Mouse (Mus musculus) heart, adult 9 months (tissue): ENCODE data around the gene AF067061.
"Not testable (repeated sequence)": the region's sequence is repeated elsewhere in the genome, so short reads cannot be mapped to it uniquely, and the experiment has no call there.

Experiments
- DNase-seq, 2 experiments: peaks; one replicate each; pipeline ENCODE4 v3.0.0; 2022; ENCODE audit warnings: low spot score in 2 of 2

The AF067061 gene

DNA sequence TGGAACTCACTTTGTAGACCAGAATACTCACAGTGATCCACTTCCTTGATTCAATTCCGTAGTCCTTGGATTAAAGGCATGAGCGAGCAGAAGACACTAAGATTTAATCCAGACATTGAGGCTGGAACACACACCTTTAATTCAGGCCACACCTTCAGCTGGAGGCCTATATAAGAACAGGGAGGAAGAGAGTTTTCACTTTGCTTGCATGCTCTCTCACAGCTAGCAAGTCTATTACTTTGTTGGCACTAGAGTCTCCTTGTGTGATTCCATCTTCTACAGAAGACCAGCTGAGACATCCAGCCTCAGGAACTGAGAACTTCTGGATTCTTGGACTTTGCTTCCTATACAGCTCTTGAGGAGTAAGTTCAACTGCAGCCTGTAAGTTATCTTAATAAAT is at the start of gene AF067061:
TSS of gene AF067061 (plus strand) at position 245 of the 400 bp plus-strand sequence.
- DNase-seq: not testable (repeated sequence)

GRCm38 (mm10) chr13:120215847-120216246 is 47.1 kb upstream of the AF067061 start, which contains the start of gene Gm21762:
Gene Gm21762 (minus strand): TSS chr13:120215947.
- DNase-seq: not testable (repeated sequence)

- not testable (repeated sequence) for DNase-seq
Observed at GRCm38 (mm10) chr13:120220922-120221321, 42.0 kb upstream of the AF067061 start.

- not testable (repeated sequence) for DNase-seq
Observed at GRCm38 (mm10) chr13:120223012-120223659, 39.8 kb upstream of the AF067061 start.

GRCm38 (mm10) chr13:120231798-120232197 is 31.1 kb upstream of the AF067061 start:
- DNase-seq: not testable (repeated sequence)

- DNase-seq: not testable (repeated sequence)
Observed at GRCm38 (mm10) chr13:120232447-120233049, 30.4 kb upstream of the AF067061 start.

GRCm38 (mm10) chr13:120238811-120239210 is 24.1 kb upstream of the AF067061 start, which contains the start of gene Gm21731:
Gene Gm21731 (plus strand): TSS chr13:120239111.
- DNase-seq: not testable (repeated sequence)

DNA sequence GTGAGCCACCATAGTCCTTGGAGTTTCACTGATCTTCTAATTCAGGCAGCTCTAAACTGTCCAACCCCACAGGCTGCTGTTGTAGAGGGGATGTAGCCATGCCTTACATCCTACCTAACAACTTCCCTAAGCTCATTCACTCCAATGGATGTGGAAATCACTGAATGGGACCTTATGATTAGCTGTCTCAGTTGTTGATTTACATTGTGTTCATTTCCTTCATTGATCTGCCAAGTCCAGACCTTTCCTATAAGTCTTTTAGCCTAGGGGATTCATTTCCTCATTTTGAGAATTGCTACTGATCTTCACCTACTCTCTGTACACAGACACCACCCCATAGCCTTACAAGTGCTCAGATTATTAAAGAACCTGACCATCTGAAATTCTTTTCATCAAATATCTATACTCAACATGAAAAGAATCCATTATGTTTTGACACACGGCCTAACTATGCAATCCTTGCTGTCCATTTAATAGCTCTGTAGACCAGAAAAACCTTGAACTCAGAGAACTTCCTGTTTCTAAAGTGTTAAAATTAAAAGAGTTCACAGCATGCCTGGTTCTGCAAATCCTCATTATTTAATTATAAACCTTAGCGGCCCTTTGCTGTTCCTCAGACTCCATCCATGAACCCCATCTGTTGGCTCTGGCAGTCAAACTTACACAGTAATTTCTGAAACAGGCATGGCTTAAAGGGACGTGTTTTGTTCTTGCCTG is 11.5 kb upstream of the AF067061 start:
- not testable (repeated sequence) for DNase-seq

GRCm38 (mm10) chr13:120258817-120259658 is 3.9 kb upstream of the AF067061 start:
- not testable (repeated sequence) for DNase-seq

GRCm38 (mm10) chr13:120259718-120260117 is 3.2 kb upstream of the AF067061 start:
- not testable (repeated sequence) for DNase-seq

DNA sequence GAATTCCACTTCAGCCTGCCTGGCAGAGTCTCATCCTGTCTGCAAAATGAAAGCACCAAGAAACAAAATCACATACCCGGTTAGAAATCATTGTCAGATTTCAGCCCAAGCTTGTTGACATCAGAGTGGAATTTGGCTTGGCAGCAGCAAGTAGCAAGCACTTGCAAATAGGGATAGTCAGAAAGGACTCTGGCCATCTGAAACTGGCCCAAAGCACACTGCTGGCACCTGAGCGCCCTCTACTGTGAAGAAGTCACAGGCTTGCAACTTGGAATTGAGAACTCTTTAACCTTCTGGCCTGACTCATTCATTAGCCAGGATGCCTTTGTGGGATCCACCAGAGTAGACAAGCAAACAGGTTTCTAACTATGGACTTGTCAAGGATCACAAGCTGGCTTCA is 14.9 kb downstream of the AF067061 start:
- DNase-seq: not testable (repeated sequence)

DNA sequence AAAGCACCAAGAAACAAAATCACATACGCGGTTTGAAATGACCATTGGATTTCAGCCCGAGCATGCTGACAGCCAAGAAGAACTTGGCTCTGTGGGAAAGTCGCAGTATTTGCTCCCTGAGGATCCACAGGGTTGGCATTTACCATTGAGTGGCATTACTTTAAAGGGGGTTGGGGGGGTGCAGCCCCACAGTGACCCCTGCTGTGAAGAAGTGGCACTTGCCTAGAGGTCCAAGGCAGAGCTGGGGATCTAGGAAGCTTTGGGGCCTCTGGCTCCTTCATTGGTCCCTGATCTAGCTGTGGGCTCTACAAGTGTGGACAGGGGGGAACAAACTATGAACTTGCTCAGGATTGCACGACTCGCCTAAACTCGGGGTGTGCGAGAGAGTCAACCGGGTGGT is 15.9 kb downstream of the AF067061 start:
- no peak for DNase-seq

DNA sequence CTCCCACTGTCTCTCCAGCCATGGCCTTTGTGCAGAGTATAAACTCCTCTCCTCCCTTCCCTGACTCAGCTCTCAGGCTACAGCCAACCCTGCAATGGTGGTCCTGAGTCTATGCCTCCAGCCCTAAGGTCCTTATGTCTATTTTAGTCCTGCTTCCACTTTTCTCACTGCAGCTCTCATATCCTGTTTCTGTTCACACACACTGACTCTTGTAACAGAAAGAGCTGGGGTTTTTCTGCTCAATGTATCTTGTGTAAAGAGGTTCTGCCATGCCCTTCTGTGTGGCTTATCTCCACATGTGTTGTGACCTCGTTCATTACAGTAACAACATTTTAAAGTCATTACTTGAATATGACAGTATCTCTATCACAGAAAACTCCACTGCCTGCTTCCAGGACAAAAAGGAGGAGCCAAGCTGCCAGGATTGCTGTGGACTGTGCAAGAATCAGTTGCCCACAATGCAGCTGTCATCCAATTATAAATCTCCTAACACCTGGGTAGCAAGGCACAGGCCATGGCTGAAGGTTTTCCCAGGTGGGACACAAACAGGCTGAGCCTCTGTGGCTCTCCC is 36.5 kb downstream of the AF067061 start:
- no peak for DNase-seq

DNA sequence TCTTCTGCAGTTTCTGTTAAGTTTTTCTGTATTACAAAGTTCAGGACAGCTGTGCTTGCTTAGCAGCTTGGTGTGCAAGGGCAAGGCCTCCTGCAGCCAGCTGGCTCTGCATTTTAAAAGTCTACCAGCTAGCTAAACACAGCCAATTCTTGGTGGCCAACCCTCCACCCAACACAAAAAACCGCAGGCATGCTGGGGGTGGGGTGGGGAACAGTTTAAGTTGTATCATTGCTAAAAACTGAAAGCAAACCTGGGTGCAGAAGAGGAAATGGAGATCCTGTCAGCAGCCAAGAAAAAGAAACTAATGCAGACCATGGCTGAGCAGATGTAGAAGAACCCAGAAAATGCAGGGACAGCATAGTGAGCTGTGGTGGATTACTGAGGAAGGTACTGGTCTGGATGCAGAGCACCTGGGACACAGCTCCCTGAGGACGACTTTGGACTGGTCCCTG is 37.1 kb downstream of the AF067061 start, which contains the start of gene BC147527:
TSS of gene BC147527 (plus strand) at position 402 of the 452 bp plus-strand sequence.
- peak; percentile 2 to 17 for DNase-seq

DNA sequence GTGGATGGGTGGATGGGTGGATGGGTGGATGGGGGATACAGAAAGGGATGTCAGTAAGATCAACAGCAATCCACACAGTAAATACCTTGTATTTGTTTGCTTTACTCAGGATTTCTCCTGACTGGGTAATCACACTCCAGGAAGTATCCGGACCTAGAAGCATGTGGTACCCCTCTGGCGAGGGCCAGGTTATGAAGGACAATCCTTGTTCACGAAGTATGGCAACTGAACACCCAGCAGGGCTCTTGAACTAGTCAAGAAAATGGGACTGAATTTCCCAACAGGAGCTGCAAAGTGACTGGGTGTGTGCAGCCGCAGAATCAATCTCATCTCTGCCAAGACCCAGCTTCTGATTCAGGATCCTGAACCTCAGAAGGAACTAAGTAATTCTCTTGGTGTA is 37.9 kb downstream of the AF067061 start:
- DNase-seq: no peak

- no peak for DNase-seq
Observed at GRCm38 (mm10) chr13:120310749-120311148, 47.8 kb downstream of the AF067061 start.

DNA sequence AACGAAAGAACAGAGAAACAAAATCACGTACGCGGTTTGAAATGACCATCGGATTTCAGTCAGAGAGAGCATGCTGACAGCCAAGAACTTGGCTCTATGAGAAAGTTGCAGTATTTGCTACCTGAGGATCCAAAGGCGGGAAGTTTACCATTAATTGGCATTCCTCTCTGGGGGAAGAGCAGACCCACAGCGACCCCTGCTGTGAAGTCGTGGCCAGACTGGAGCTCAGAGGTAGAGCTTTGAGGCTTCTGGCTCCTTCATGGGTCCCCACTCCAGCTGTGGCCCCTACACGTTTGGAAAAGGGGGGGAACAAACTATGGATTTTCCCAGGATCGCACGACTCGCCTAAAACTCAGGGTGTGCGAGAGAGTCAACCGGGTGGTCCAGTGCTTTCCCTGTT is 50.7 kb downstream of the AF067061 start:
- DNase-seq: no peak
